In genomic region chr8:115402471-115403197, GRCm38 (mm10) we compare ENCODE assay signal across 8 mouse cellular contexts.
DNase-seq lines count a peak whose midpoint lies in the region; ATAC-seq and TF ChIP-seq lines count a peak whose summit lies in the region.

No protein-coding gene starts in this region.

- DNase-seq in hindbrain, embryonic 11.5 days (ENCODE audit: low spot score), result peak; percentile 39
- DNase-seq in thymus, postnatal 25 days, result peak; percentile 23
- no peak for DNase-seq in thymus, postnatal 10 days (ENCODE audit: low spot score in 2 of 2)
- peak; percentile 67 for DNase-seq in lung, embryonic 14.5 days
- no peak for DNase-seq in spleen, adult 18-20 months
- DNase-seq in layer of hippocampus, adult 8-10 months (ENCODE audit: low spot score in 2 of 2), result no peak

- peak; percentile 45 for TF ChIP-seq CTCF in cortical plate, adult 2 months (IDR thresholded peaks at IDR 0.05; ENCODE audit: extremely low read depth, insufficient read depth, low read length)
- peak; percentile 74 for TF ChIP-seq CTCF in lung, embryonic 14.5 days (IDR thresholded peaks at IDR 0.05; ENCODE audit: low read depth)

- no peaks in the 10 kb centered on the region for H3K36me3 ChIP-seq in hindbrain, embryonic 11.5 days (ENCODE audit: control insufficient read depth, insufficient read depth, low read length)
- no peaks in the 10 kb centered on the region for H3K36me3 ChIP-seq in hindbrain, embryonic 13.5 days
- H3K36me3 ChIP-seq in lung, embryonic 14.5 days (ENCODE audit: insufficient read depth), result no peaks in the 10 kb centered on the region

- H3K4me1 ChIP-seq in hindbrain, embryonic 11.5 days (replicated peaks; ENCODE audit: control insufficient read depth, insufficient read depth, low read length), result no peaks in the 10 kb centered on the region
- no peaks in the 10 kb centered on the region for H3K4me1 ChIP-seq in hindbrain, embryonic 13.5 days (replicated peaks)
- H3K4me1 ChIP-seq in cortical plate, adult 2 months (ENCODE audit: control insufficient read depth, insufficient read depth, low read length), result no peaks in the 10 kb centered on the region
- no peaks in the 10 kb centered on the region for H3K4me1 ChIP-seq in lung, embryonic 14.5 days (ENCODE audit: insufficient read depth)

- H3K27me3 ChIP-seq in hindbrain, embryonic 11.5 days (ENCODE audit: control insufficient read depth, insufficient read depth, low read length), result no peaks in the 10 kb centered on the region
- no peaks in the 10 kb centered on the region for H3K27me3 ChIP-seq in hindbrain, embryonic 13.5 days
- H3K27me3 ChIP-seq in lung, embryonic 14.5 days (ENCODE audit: insufficient read depth, low read length), result no peaks in the 10 kb centered on the region

- 60% methylated on average over 10 of the region's 10 CpGs for WGBS in hindbrain, embryonic 11.5 days
- 61% methylated on average over 10 of the region's 10 CpGs for WGBS in hindbrain, embryonic 13.5 days
- WGBS in lung, embryonic 14.5 days, result 46% methylated on average over 10 of the region's 10 CpGs

- ATAC-seq in hindbrain, embryonic 11.5 days (ENCODE audit: low FRiP score), result no peak
- no peak for ATAC-seq in hindbrain, embryonic 13.5 days (ENCODE audit: low FRiP score)
- ATAC-seq in lung, embryonic 14.5 days (ENCODE audit: insufficient read depth), result no peak

- no peak for TF ChIP-seq POLR2A in cortical plate, adult 2 months (IDR thresholded peaks at IDR 0.05; ENCODE audit: extremely low read depth, insufficient read depth, low read length)

- no peak overlapping the region for H3K4me2 ChIP-seq in hindbrain, embryonic 11.5 days (replicated peaks; ENCODE audit: low read depth, low read length)
- H3K4me2 ChIP-seq in hindbrain, embryonic 13.5 days, result no peak overlapping the region
- no peak overlapping the region for H3K4me2 ChIP-seq in lung, embryonic 14.5 days

- H3K9ac ChIP-seq in hindbrain, embryonic 11.5 days (ENCODE audit: low read depth, low read length), result no peak overlapping the region
- no peak overlapping the region for H3K9ac ChIP-seq in hindbrain, embryonic 13.5 days
- H3K9ac ChIP-seq in lung, embryonic 14.5 days, result no peak overlapping the region

- H3K9me3 ChIP-seq in hindbrain, embryonic 11.5 days (ENCODE audit: control insufficient read depth, low read length), result no peaks in the 10 kb centered on the region
- H3K9me3 ChIP-seq in hindbrain, embryonic 13.5 days, result no peaks in the 10 kb centered on the region
- H3K9me3 ChIP-seq in lung, embryonic 14.5 days (ENCODE audit: low read depth, low read length), result no peaks in the 10 kb centered on the region

- no peak overlapping the region for H3K4me3 ChIP-seq in hindbrain, embryonic 11.5 days (ENCODE audit: low read depth, low read length)
- H3K4me3 ChIP-seq in hindbrain, embryonic 13.5 days, result no peak overlapping the region
- no peak overlapping the region for H3K4me3 ChIP-seq in cortical plate, adult 2 months (ENCODE audit: insufficient read depth, low read length)
- H3K4me3 ChIP-seq in lung, embryonic 14.5 days (ENCODE audit: low read depth, low read length), result no peak overlapping the region

- H3K27ac ChIP-seq in hindbrain, embryonic 11.5 days (ENCODE audit: low read depth, low read length), result no peak overlapping the region
- H3K27ac ChIP-seq in hindbrain, embryonic 13.5 days, result no peak overlapping the region
- no peak overlapping the region for H3K27ac ChIP-seq in cortical plate, adult 2 months (ENCODE audit: insufficient read depth, low read length)
- H3K27ac ChIP-seq in lung, embryonic 14.5 days (ENCODE audit: low read depth), result no peak overlapping the region

Comparison
In these comparisons a context has a peak if more than half of its experiments do, and no peak if none do; other contexts are left out.
1. DNase-seq: peak in hindbrain, embryonic 11.5 days (single experiment), thymus, postnatal 25 days (single experiment) and lung, embryonic 14.5 days (single experiment); none in thymus, postnatal 10 days (0 of 2), spleen, adult 18-20 months (0 of 2) and layer of hippocampus, adult 8-10 months (0 of 2).